Mouse (Mus musculus): ENCODE measurements around the gene Tgfb3.

GRCm38 (mm10) chr12:86023081-86023871 is 55.6 kb downstream of the Tgfb3 start:
- TF ChIP-seq GATA1 (IDR thresholded peaks at IDR 0.05; ENCODE audit: borderline replicate concordance, low read length) (no peak), FLI1 (IDR thresholded peaks at IDR 0.05; ENCODE audit: low read length) (no peak)
